Mouse (Mus musculus): ENCODE measurements around the gene A030014E15Rik. TPM values are rescaled to one million over a fixed set of nuclear protein-coding genes. Genes with fewer than 3 reads are reported as not detected.

A030014E15Rik gene
- polyA plus RNA-seq, 1 experiment from 2014 or later: not detected

DNA sequence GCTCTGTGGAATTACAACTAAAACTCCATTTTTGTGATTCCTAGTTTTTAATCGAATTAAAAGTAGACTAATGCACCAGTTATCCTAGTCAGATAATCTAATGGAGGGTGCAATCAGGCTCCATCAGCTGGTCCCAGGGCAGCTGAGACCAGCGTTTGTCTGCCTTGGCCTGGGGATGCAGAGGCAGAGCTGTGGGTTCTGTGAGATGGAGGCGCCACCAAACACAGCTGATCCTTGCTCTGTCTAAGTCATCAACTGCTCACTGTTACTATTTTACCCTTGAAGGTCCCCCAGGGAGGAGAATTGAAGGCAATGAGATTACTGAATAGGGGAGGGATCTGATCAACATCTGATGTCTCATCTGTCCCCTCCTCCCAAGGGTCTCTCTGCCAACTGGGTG, 41.7 kb downstream of the A030014E15Rik start:
- Histone ChIP-seq H3K9me3 (replicated peaks; ENCODE audit: control insufficient read depth, low read length) (no peaks in the 10 kb centered on the region), H3K27me3 (replicated peaks; ENCODE audit: control insufficient read depth, insufficient read depth, low read length) (no peaks in the 10 kb centered on the region), H3K4me2 (ENCODE audit: low read length) (no peak overlapping the region), H3K36me3 (ENCODE audit: control insufficient read depth, insufficient read depth, low read length) (no peaks in the 10 kb centered on the region), H3K4me1 (ENCODE audit: control insufficient read depth, insufficient read depth, low read length) (no peaks in the 10 kb centered on the region), H3K27ac (ENCODE audit: low read depth, low read length) (no peak overlapping the region), H3K9ac (ENCODE audit: low read length) (no peak overlapping the region), H3K4me3 (ENCODE audit: low read depth, low read length) (no peak overlapping the region)
- DNase-seq (ENCODE audit: low spot score): no peak
- WGBS: 74% methylated on average over 3 of the region's 3 CpGs
- no peak for ATAC-seq

DNA sequence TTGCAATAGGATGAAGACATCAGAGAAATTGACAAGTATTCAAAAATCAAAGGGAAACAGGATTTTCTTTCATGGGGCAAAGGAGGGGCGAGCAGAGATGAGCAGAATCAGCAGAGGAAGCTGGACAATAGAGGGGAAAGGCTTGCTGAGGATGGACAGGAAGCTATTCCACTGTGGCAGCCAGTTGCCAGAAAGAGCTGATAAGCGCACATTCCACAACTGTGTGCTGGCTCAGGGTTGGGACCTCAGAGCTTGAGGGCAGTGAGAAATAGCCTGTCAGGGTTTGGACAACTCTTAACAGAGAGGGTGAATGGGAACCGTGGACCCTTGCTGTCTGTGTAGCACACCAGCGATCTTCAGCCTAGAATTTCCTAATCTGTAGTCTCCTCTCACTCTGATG, 47.3 kb downstream of the A030014E15Rik start:
- Histone ChIP-seq H3K27ac (ENCODE audit: low read depth, low read length) (no peak overlapping the region), H3K27me3 (replicated peaks; ENCODE audit: control insufficient read depth, insufficient read depth, low read length) (no peaks in the 10 kb centered on the region), H3K4me2 (ENCODE audit: low read length) (no peak overlapping the region), H3K9ac (ENCODE audit: low read length) (no peak overlapping the region), H3K4me1 (ENCODE audit: control insufficient read depth, insufficient read depth, low read length) (no peaks in the 10 kb centered on the region), H3K4me3 (ENCODE audit: low read depth, low read length) (no peak overlapping the region), H3K9me3 (replicated peaks; ENCODE audit: control insufficient read depth, low read length) (no peaks in the 10 kb centered on the region), H3K36me3 (ENCODE audit: control insufficient read depth, insufficient read depth, low read length) (no peaks in the 10 kb centered on the region)
- DNase-seq (ENCODE audit: low spot score) (no peak), ATAC-seq (no peak)
- WGBS: 72% methylated on average over 4 of the region's 4 CpGs

DNA sequence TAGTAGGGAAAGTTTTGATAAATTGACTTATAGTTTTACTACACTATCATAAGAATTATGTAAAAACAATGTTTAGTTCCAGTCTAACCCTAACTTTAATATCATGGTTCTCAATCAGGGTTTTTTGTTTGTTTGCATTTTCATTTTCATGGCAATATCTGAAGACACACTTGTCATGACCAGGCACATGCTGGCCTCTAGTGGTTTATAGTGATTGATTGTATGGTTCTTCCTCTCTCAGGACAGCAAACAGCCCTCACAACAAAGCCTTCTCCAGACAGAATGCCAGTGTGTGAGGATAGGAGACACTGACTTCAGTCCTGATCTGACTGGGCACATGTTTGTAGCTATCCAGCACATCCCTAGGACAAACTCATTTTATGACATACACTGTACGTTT, 48.5 kb downstream of the A030014E15Rik start:
- Histone ChIP-seq H3K27me3 (replicated peaks; ENCODE audit: control insufficient read depth, insufficient read depth, low read length) (no peaks in the 10 kb centered on the region), H3K36me3 (ENCODE audit: control insufficient read depth, insufficient read depth, low read length) (no peaks in the 10 kb centered on the region), H3K9me3 (replicated peaks; ENCODE audit: control insufficient read depth, low read length) (no peaks in the 10 kb centered on the region), H3K4me2 (ENCODE audit: low read length) (no peak overlapping the region), H3K4me3 (ENCODE audit: low read depth, low read length) (no peak overlapping the region), H3K27ac (ENCODE audit: low read depth, low read length) (no peak overlapping the region), H3K4me1 (ENCODE audit: control insufficient read depth, insufficient read depth, low read length) (no peaks in the 10 kb centered on the region), H3K9ac (ENCODE audit: low read length) (no peak overlapping the region)
- DNase-seq (ENCODE audit: low spot score) (no peak), ATAC-seq (no peak)
- WGBS: 93% methylated on average over 1 of the region's 1 CpGs

DNA sequence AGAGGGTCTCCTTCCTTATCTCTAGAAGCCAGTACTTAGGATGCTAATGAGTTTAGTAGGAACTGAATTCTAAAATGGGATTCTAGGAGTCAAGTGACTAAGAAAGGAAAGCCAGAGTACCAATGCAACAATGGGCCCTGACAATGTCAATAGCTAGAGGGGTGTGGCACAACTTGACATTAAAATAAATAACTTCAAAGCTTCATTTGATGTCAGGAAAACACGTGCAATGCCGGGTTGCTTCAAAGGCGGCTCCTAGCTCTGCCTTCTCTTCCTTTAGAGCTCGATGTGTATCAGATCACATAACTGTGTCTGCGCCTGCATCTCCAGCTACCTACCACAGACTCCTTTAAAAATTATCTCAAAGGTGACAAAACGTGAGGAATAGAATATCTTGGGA, 49.2 kb downstream of the A030014E15Rik start:
- Histone ChIP-seq H3K27ac (ENCODE audit: low read depth, low read length) (no peak overlapping the region), H3K27me3 (replicated peaks; ENCODE audit: control insufficient read depth, insufficient read depth, low read length) (no peaks in the 10 kb centered on the region), H3K4me3 (ENCODE audit: low read depth, low read length) (no peak overlapping the region), H3K9ac (ENCODE audit: low read length) (no peak overlapping the region), H3K36me3 (ENCODE audit: control insufficient read depth, insufficient read depth, low read length) (no peaks in the 10 kb centered on the region), H3K9me3 (replicated peaks; ENCODE audit: control insufficient read depth, low read length) (no peaks in the 10 kb centered on the region), H3K4me1 (ENCODE audit: control insufficient read depth, insufficient read depth, low read length) (no peaks in the 10 kb centered on the region), H3K4me2 (ENCODE audit: low read length) (no peak overlapping the region)
- ATAC-seq (no peak), DNase-seq (ENCODE audit: low spot score) (no peak)
- 79% methylated on average over 6 of the region's 6 CpGs for WGBS

DNA sequence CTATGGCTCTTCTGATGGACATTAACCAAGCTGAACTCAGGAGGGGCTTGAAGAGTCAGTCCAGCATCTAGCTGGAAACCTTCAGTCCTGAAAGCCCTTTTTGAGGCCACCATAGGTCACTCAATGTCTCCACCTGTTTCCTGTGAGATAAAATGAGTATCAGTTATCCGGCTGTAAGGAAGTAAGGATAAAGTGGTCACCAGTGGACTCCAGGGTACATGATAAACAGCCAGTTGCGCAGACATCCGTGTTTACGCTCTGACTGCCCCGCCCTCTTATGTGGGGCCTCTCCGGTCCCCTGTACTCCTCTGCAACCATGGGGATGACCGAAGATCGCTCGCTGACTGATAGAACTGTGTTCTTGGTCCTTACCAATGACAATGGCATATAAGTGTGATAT, 49.6 kb downstream of the A030014E15Rik start:
- H3K9me3 ChIP-seq (replicated peaks; ENCODE audit: control insufficient read depth, low read length): no peaks in the 10 kb centered on the region
- ATAC-seq (no peak), DNase-seq (ENCODE audit: low spot score) (no peak)
- no peak overlapping the region for H3K4me3 ChIP-seq (ENCODE audit: low read depth, low read length)
- H3K27me3 ChIP-seq (replicated peaks; ENCODE audit: control insufficient read depth, insufficient read depth, low read length): no peaks in the 10 kb centered on the region
- H3K36me3 ChIP-seq (ENCODE audit: control insufficient read depth, insufficient read depth, low read length): no peaks in the 10 kb centered on the region
- no peak overlapping the region for H3K4me2 ChIP-seq (ENCODE audit: low read length)
- H3K9ac ChIP-seq (ENCODE audit: low read length): no peak overlapping the region
- 91% methylated on average over 9 of the region's 9 CpGs for WGBS
- H3K27ac ChIP-seq (ENCODE audit: low read depth, low read length): no peak overlapping the region
- H3K4me1 ChIP-seq (ENCODE audit: control insufficient read depth, insufficient read depth, low read length): no peaks in the 10 kb centered on the region

Other genes with a start within 250 kb of the A030014E15Rik start
- 462 and 492 TPM in 2 replicates for gene Mff, start 200.0 kb upstream of the A030014E15Rik start, polyA plus RNA-seq (2014; fragmentation: Nextera tagmentation; extraction: Ambion mirVana)
- not detected in 2 replicates for gene Tm4sf20, start 156.5 kb upstream of the A030014E15Rik start, polyA plus RNA-seq (2014; fragmentation: Nextera tagmentation; extraction: Ambion mirVana)
- not detected in 2 replicates for gene Gm47791, start 153.7 kb upstream of the A030014E15Rik start, polyA plus RNA-seq (2014; fragmentation: Nextera tagmentation; extraction: Ambion mirVana)
- 40.4 and 42.3 TPM in 2 replicates for gene Agfg1, start 85.4 kb upstream of the A030014E15Rik start, polyA plus RNA-seq (2014; fragmentation: Nextera tagmentation; extraction: Ambion mirVana)
- gene A030005L19Rik, start 11.6 kb upstream of the A030014E15Rik start, polyA plus RNA-seq (2014; fragmentation: Nextera tagmentation; extraction: Ambion mirVana): not detected in 2 replicates
- gene Gm6217, start 6.5 kb downstream of the A030014E15Rik start, polyA plus RNA-seq (2014; fragmentation: Nextera tagmentation; extraction: Ambion mirVana): not detected in 2 replicates
- not detected in 2 replicates for gene A030003K21Rik, start 18.5 kb downstream of the A030014E15Rik start, polyA plus RNA-seq (2014; fragmentation: Nextera tagmentation; extraction: Ambion mirVana)
- not detected in 2 replicates for gene Gm7544, start 31.1 kb downstream of the A030014E15Rik start, polyA plus RNA-seq (2014; fragmentation: Nextera tagmentation; extraction: Ambion mirVana)
- gene Gm47955, start 35.4 kb downstream of the A030014E15Rik start, polyA plus RNA-seq (2014; fragmentation: Nextera tagmentation; extraction: Ambion mirVana): not detected in 2 replicates
- gene Gm47959, start 75.6 kb downstream of the A030014E15Rik start, polyA plus RNA-seq (2014; fragmentation: Nextera tagmentation; extraction: Ambion mirVana): not detected in 2 replicates
- 0.57 and 0.75 TPM in 2 replicates for gene Slc19a3, start 113.5 kb downstream of the A030014E15Rik start, polyA plus RNA-seq (2014; fragmentation: Nextera tagmentation; extraction: Ambion mirVana)
- gene Krtap28-10, start 117.6 kb downstream of the A030014E15Rik start, polyA plus RNA-seq (2014; fragmentation: Nextera tagmentation; extraction: Ambion mirVana): not detected in 2 replicates
- not detected in 2 replicates for gene Gm47969, start 120.0 kb downstream of the A030014E15Rik start, polyA plus RNA-seq (2014; fragmentation: Nextera tagmentation; extraction: Ambion mirVana)
- gene A030005K14Rik, start 134.5 kb downstream of the A030014E15Rik start, polyA plus RNA-seq (2014; fragmentation: Nextera tagmentation; extraction: Ambion mirVana): not detected in 2 replicates
- not detected in 2 replicates for gene Krtap28-13, start 136.0 kb downstream of the A030014E15Rik start, polyA plus RNA-seq (2014; fragmentation: Nextera tagmentation; extraction: Ambion mirVana)
- gene Ccl20, start 191.8 kb downstream of the A030014E15Rik start, polyA plus RNA-seq (2014; fragmentation: Nextera tagmentation; extraction: Ambion mirVana): not detected in 2 replicates
- gene Daw1, start 234.8 kb downstream of the A030014E15Rik start, polyA plus RNA-seq (2014; fragmentation: Nextera tagmentation; extraction: Ambion mirVana): 0.51 and 0.80 TPM in 2 replicates